Mouse (Mus musculus): ENCODE data around the gene Ccr6.

DNA sequence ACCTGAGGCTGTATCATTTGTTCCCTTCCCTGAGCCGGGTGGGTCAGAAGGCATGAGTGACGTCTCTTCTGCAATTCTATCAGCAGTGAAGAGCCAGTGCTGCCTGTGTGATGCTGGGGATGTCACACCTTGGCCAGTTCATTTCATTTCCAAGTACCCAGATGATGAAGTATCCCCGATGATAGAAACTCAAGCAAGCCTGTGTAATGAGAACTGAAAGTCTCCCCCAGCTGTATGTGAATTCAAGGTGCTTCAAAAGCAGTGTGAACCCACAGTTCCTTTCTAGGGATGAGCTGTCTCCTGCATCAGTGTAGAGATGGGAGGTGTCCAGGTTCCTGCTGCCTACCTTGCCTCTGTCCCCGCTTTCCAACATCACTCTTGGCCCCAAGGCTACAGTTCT, 1.3 kb upstream of the Ccr6 start:
- TF ChIP-seq CTCF (IDR thresholded peaks at IDR 0.05; ENCODE audit: borderline replicate concordance, insufficient read depth, low read length), result no peak
- no peak for TF ChIP-seq POLR2A (IDR thresholded peaks at IDR 0.05; ENCODE audit: low read depth, low read length)
